Mouse (Mus musculus) hindbrain, postnatal 0 days (tissue): Measurements from ENCODE around the gene Tspan15. TPM values are rescaled to one million over a fixed set of nuclear protein-coding genes. Genes with fewer than 3 reads are reported as not detected.

ENCODE experiments used
- ATAC-seq: fragments of 200-750 bp; cut with Nextera tagmentation; 2 replicates; pipeline ENCODE4 v1.8.0; 2017; ENCODE audit warnings: mild to moderate bottlenecking, moderate TSS enrichment, moderate library complexity
- DNase-seq: peaks from one replicate; pipeline ENCODE4 v3.0.0-alpha.2; 2015; ENCODE audit warnings: low spot score
- H3K27ac ChIP-seq: fragments of 300-500 bp; sonication (generic); 2 replicates; pipeline ENCODE4 v1.5.1; 2014; ENCODE audit warnings: mild to moderate bottlenecking
- H3K27me3 ChIP-seq: fragments of 300-500 bp; sonication (generic); 2 replicates; pipeline ENCODE4 v1.6.1; 2014; ENCODE audit warnings: low read length, mixed read lengths; ENCODE audit not compliant: insufficient read depth
- H3K36me3 ChIP-seq: fragments of 300-500 bp; sonication (generic); 2 replicates; pipeline ENCODE4 v1.6.1; 2014; ENCODE audit warnings: low read length, mixed read lengths; ENCODE audit not compliant: insufficient read depth
- H3K4me1 ChIP-seq: fragments of 300-500 bp; sonication (generic); 2 replicates; pipeline ENCODE4 v1.6.1; 2014; ENCODE audit warnings: antibody characterized with exemption, low read length, mixed read lengths; ENCODE audit not compliant: insufficient read depth
- H3K4me2 ChIP-seq: fragments of 300-500 bp; sonication (generic); 2 replicates; pipeline ENCODE4 v1.6.1; 2014; ENCODE audit warnings: low read depth, mild to moderate bottlenecking, low read length, moderate library complexity, mixed read lengths
- H3K4me3 ChIP-seq: fragments of 300-500 bp; sonication (generic); 2 replicates; pipeline ENCODE4 v1.5.1; 2014; ENCODE audit warnings: low read length
- H3K9ac ChIP-seq: fragments of 300-500 bp; sonication (generic); replicated peaks from 2 replicates; pipeline ENCODE4 v1.6.1; 2014; ENCODE audit warnings: mild to moderate bottlenecking, low read length, moderate library complexity, mixed read lengths
- H3K9me3 ChIP-seq: fragments of 300-500 bp; sonication (generic); 2 replicates; pipeline ENCODE4 v1.6.1; 2016; ENCODE audit warnings: low read length, mixed read lengths
- CTCF ChIP-seq: IDR thresholded peaks from 2 replicates; pipeline ENCODE4 v1.5.1; 2016; ENCODE audit warnings: antibody characterized with exemption, control low read depth, low read depth
- WGBS: fragments of 180-500 bp; shearing (Covaris S2); extraction: QIAGEN DNeasy Blood & Tissue Kit; methylation state at CpG from one replicate; pipeline ENCODE4 v1.1.7; 2014; 5-methylcytosine and 5-hydroxymethylcytosine counted together
- polyA plus RNA-seq: library from polyadenylated mRNA; unstranded; fragments of >200 nt; fragmentation: Nextera tagmentation; extraction: Ambion mirVana; gene quantifications from 2 replicates; pipeline ENCODE4 v1.2.1, GENCODE M21; 2015
- total RNA-seq: library from RNA; depleted of rRNA; stranded (reverse); fragments of >200 nt; gene quantifications from 2 replicates; pipeline ENCODE4 v1.2.3, GENCODE M21; 2014

Tspan15 gene
- total and polyA plus RNA-seq, 2 experiments from 2014 or later = 20.4 to 30.8 TPM

DNA sequence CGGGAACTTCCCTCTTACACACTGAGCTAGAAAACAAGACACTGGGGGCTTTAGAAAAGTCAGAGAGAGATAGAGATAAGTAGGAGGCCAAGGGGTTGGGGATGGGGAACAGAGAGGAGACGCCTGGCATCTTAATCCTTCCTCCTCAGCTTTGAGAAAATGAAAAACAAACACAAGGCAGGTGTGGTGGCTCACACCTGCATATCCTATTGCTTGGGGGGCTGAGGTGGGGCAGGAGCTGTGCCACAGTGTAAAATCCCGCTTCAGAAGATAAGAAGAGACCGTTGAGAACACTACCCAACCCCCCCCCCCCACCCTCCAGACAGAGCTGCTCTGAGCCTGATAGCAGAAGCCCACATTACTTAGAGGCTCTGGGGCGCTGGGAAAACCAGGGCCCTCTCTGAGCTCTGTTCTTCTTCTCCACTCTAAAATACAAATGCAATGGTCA, 15.9 kb downstream of the Tspan15 start:
- H3K4me1 ChIP-seq = no peaks in the 10 kb centered on the region
- WGBS = 79% methylated on average over 5 of the region's 5 CpGs

DNA sequence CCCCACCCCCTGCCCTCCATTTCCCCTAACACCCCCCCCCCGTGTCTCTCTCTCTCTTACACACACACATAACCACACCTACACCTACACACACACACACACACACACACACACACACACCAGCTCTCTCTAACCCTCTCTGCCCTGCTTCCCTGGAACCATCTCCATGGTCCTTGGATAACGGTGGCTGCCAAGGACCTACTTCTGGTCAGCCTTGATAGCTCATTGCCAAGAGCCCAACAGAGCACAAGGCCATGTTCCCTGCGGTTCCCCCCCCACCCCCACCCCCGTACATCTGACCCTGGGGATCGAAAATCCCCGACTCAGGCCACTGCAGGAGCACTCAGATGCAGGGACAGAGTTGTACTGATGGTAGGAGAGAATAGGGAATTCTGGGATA, 19.7 kb downstream of the Tspan15 start:
- ATAC-seq = no peak
- Histone ChIP-seq H3K27ac (no peak overlapping the region), H3K4me3 (no peak overlapping the region), H3K36me3 (no peaks in the 10 kb centered on the region), H3K27me3 (no peaks in the 10 kb centered on the region), H3K4me1 (no peaks in the 10 kb centered on the region), H3K4me2 (no peak overlapping the region), H3K9ac (no peak overlapping the region), H3K9me3 (no peaks in the 10 kb centered on the region)
- 71% methylated on average over 6 of the region's 6 CpGs for WGBS
- no peak for DNase-seq
- TF ChIP-seq CTCF = no peak

More for the DNA sequence above, 15.9 kb downstream of the Tspan15 start:
- TF ChIP-seq CTCF = no peak
- H3K27ac ChIP-seq = no peak overlapping the region
- H3K36me3 ChIP-seq = no peaks in the 10 kb centered on the region
- H3K4me2 ChIP-seq = no peak overlapping the region
- DNase-seq (no peak), ATAC-seq (no peak)
- no peaks in the 10 kb centered on the region for H3K27me3 ChIP-seq
- no peaks in the 10 kb centered on the region for H3K9me3 ChIP-seq
- no peak overlapping the region for H3K9ac ChIP-seq
- no peak overlapping the region for H3K4me3 ChIP-seq

DNA sequence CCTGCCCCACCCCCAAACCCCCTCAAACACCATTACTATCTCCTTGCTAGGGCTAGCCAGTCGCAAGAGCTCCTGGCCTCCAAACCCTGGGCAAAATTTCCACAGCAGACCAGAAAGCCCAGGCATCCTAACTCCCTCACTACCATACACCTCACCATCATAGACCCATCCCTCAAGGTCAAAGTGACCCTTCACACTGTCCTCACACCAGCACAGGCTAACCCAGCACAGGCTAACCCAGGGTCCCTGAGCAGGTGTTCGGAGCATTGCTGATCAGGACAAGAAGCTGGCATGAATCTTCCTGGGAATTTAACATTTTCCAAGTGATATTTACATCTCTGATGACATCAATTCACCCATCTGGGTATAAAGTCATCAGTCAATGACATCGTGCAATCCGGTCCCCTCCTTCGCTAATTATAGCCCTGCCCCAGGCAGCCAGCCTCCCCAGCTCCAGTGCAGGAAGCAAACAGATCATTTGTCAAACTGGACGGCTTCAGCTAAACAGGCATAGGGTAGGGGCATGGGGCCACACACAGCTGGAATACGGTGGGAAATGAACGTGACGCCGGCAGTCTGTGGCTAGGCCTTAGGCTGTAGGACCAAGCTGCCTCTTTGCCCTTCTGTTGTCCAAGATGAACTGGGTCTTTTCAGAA, 22.7 kb downstream of the Tspan15 start:
- Histone ChIP-seq H3K27me3 (no peaks in the 10 kb centered on the region), H3K4me3 (no peak overlapping the region), H3K4me1 (no peaks in the 10 kb centered on the region), H3K9ac (no peak overlapping the region), H3K27ac (no peak overlapping the region), H3K36me3 (no peaks in the 10 kb centered on the region), H3K4me2 (no peak overlapping the region), H3K9me3 (no peaks in the 10 kb centered on the region)
- ATAC-seq (no peak), DNase-seq (no peak)
- no peak for TF ChIP-seq CTCF
- WGBS = 66% methylated on average over 10 of the region's 10 CpGs

DNA sequence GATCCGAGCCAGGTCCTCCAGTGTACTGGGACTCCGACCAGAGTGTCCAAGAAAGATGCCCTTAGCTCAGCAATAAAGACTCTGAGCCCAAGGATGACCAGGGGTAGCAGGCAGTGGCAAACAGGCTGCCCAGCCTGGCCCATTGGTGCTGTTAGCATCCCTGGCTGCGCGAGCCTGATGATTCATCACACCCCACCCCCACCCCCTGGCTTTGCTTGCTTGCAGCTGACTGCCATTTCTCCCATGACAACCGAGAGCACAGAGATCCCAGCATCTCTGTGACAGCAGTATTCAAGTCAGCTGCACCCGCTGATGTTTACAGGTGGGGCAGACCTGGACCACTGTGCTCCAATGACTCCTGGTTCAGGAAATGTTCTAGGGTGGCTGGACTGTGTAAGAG, 28.5 kb downstream of the Tspan15 start:
- no peaks in the 10 kb centered on the region for H3K4me1 ChIP-seq
- no peak overlapping the region for H3K4me3 ChIP-seq
- no peaks in the 10 kb centered on the region for H3K36me3 ChIP-seq
- H3K9me3 ChIP-seq = no peaks in the 10 kb centered on the region
- 74% methylated on average over 6 of the region's 6 CpGs for WGBS
- no peak overlapping the region for H3K27ac ChIP-seq
- H3K27me3 ChIP-seq = no peaks in the 10 kb centered on the region
- no peak for TF ChIP-seq CTCF
- ATAC-seq = no peak
- H3K9ac ChIP-seq = no peak overlapping the region
- DNase-seq = no peak
- H3K4me2 ChIP-seq = no peak overlapping the region

DNA sequence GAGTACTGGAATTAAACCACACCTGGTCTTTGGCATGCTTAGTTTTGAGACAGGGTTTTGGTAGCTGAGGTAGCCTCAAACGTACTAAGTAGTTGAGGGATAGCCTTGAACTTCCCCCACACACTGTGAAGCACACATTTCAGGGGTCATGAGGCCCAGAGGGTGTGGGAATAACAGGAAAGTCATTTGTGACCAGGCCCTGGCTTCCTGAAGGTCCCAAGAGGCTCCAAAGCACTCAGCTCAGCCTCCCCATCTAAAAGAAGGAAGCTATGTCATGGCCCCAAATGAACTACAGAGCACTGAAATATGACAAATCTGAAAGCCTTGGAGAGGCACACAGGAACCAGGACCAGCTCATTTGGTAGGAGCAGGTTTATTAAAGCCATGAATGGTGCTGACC, 32.2 kb downstream of the Tspan15 start:
- no peaks in the 10 kb centered on the region for H3K9me3 ChIP-seq

DNA sequence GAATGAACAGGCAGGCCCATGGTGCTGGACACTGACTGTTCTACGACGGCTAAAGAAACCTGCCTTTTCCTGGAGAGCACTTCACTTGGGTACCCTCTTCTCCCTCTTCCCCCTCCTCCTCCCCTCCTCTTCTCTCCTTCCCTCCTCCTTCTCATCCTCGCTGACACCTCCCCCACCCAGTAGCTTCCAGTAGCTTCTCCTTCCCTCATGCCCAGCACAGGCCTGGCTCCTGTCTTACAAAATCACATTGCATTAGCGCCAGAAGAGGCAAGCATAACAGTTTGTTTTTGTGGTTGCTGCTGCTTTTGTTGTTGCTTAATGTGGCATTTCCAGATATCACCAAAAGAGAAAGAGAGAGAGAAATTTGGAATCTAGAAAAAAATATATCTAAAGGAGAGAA, 33.6 kb downstream of the Tspan15 start:
- 60% methylated on average over 4 of the region's 4 CpGs for WGBS
- H3K27ac ChIP-seq = no peak overlapping the region
- TF ChIP-seq CTCF = no peak
- H3K4me1 ChIP-seq = peaks cover 8% of the 10 kb centered on the region; the same call in 1 of the 2 replicates
- no peak overlapping the region for H3K9ac ChIP-seq
- no peak for DNase-seq
- no peaks in the 10 kb centered on the region for H3K9me3 ChIP-seq
- H3K36me3 ChIP-seq = no peaks in the 10 kb centered on the region
- no peak overlapping the region for H3K4me3 ChIP-seq
- H3K27me3 ChIP-seq = no peaks in the 10 kb centered on the region
- no peak for ATAC-seq
- no peak overlapping the region for H3K4me2 ChIP-seq

More for the DNA sequence above, 32.2 kb downstream of the Tspan15 start:
- Histone ChIP-seq H3K4me1 (peaks cover 8% of the 10 kb centered on the region; the same call in 1 of the 2 replicates), H3K27ac (no peak overlapping the region), H3K27me3 (no peaks in the 10 kb centered on the region), H3K4me2 (no peak overlapping the region), H3K36me3 (no peaks in the 10 kb centered on the region), H3K9ac (no peak overlapping the region), H3K4me3 (no peak overlapping the region)
- TF ChIP-seq CTCF = no peak
- ATAC-seq = no peak
- WGBS = 71% methylated on average over 1 of the region's 1 CpGs
- no peak for DNase-seq

DNA sequence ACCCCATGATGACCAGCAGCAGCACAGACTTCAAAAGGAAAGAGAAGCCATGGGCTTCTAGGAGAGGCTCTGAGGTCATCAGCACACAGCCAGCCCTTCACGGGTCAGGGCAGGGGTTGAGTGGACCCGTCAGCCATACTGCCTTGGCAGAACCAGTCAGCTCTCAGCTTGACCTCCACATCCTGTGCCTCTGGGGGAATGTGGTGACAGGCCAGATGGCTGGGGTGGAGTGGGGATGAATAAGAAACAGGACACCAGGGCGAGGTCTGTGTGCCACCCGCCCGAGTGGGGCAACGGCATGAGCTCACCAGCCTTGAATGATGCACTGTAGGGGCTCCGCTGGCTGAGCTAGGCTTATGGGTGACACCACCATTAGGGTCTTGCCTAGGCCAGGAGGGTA, 35.7 kb downstream of the Tspan15 start:
- ATAC-seq = no peak
- Histone ChIP-seq H3K4me2 (no peak overlapping the region), H3K4me1 (peaks cover 8% of the 10 kb centered on the region; the same call in 1 of the 2 replicates), H3K9ac (no peak overlapping the region), H3K36me3 (no peaks in the 10 kb centered on the region), H3K27me3 (no peaks in the 10 kb centered on the region), H3K9me3 (no peaks in the 10 kb centered on the region), H3K27ac (peak overlapping the region; percentile 60; the same call in 1 of the 2 replicates), H3K4me3 (no peak overlapping the region)
- 60% methylated on average over 7 of the region's 7 CpGs for WGBS
- TF ChIP-seq CTCF = no peak
- no peak for DNase-seq
